ENCODE assay signal across 13 mouse cellular contexts in genomic region chrX:159696545-159696944, GRCm38 (mm10).
DNase-seq lines count a peak whose midpoint lies in the region; ATAC-seq and TF ChIP-seq lines count a peak whose summit lies in the region.
"Had no signal": no experiment of that assay in that cellular context is flagged by ENCODE, and none has a peak within 500 bp of the region (broad histone marks: within the 10 kb centered on the region; RNA-seq: fewer than 3 reads in every experiment).

No protein-coding gene starts in this region.

- no peaks in the 10 kb centered on the region for H3K9me3 ChIP-seq in kidney, embryonic 16.5 days (ENCODE audit: low read length)
- no peaks in the 10 kb centered on the region for H3K9me3 ChIP-seq in CH12.LX (replicated peaks; ENCODE audit: low read length)
- H3K9me3 ChIP-seq: limb, embryonic 13.5 days; midbrain, embryonic 13.5 days had no signal

- no peak overlapping the region for H3K4me2 ChIP-seq in kidney, embryonic 16.5 days (replicated peaks; ENCODE audit: low read depth, low read length)
- H3K4me2 ChIP-seq in CH12.LX (ENCODE audit: insufficient read depth, low read depth, poor library complexity, severe bottlenecking), result peak overlapping the region; percentile 88
- H3K4me2 ChIP-seq: limb, embryonic 13.5 days; midbrain, embryonic 13.5 days had no signal

- no peak for ATAC-seq in kidney, embryonic 16.5 days (ENCODE audit: low FRiP score, low TSS enrichment)
- ATAC-seq: forebrain, embryonic 16.5 days; lung, postnatal 0 days; midbrain, embryonic 13.5 days had no signal

- in situ Hi-C loops in CH12.LX (cut with MboI; ENCODE audit: low pct_ligation_motif_present, low pct_unique_long_range_greater_than_20kb, low sequenced_read_pairs), result no loop called here

- H3K9ac ChIP-seq in kidney, embryonic 16.5 days (replicated peaks; ENCODE audit: low read length), result no peak overlapping the region
- H3K9ac ChIP-seq in CH12.LX (ENCODE audit: insufficient read depth, low read depth), result peak overlapping the region; percentile 30; the same call in 1 of the 2 replicates
- H3K9ac ChIP-seq: limb, embryonic 13.5 days; midbrain, embryonic 13.5 days had no signal

- TF ChIP-seq RAD21 in CH12.LX (IDR thresholded peaks at IDR 0.05; ENCODE audit: low read depth, low read length), result no peak

- no peak for TF ChIP-seq EP300 in CH12.LX (IDR thresholded peaks at IDR 0.05; ENCODE audit: low read length)

- no peaks in the 10 kb centered on the region for H3K36me3 ChIP-seq in kidney, embryonic 16.5 days (ENCODE audit: insufficient read depth, low read length)
- no peaks in the 10 kb centered on the region for H3K36me3 ChIP-seq in CH12.LX (replicated peaks in 1 of 2; ENCODE audit: control insufficient read depth in 1 of 2, insufficient read depth in 1 of 2, low read length in 1 of 2)
- H3K36me3 ChIP-seq in small intestine, adult 2 months (ENCODE audit: control insufficient read depth, insufficient read depth, low read length), result no peaks in the 10 kb centered on the region
- H3K36me3 ChIP-seq: limb, embryonic 13.5 days; midbrain, embryonic 13.5 days had no signal

- DNase-seq in kidney, postnatal 36 days, result no peak
- DNase-seq in CH12.LX (ENCODE audit: extremely low read depth), result no peak
- DNase-seq in induced T-regulatory cell, adult 2 months (ENCODE audit: low read depth), result peak; percentile 67
- DNase-seq in right cerebral cortex, postnatal 25 days, result no peak
- no peak for DNase-seq in embryo, embryonic 10 days (ENCODE audit: low spot score)
- DNase-seq: cerebellum, adult 2 months; gastrocnemius, postnatal 25 days had no signal

- 0 out of 2 replicates have a peak overlapping the region, but pooled peaks have one; percentile 34 for H3K27ac ChIP-seq in kidney, embryonic 16.5 days (ENCODE audit: low read length)
- peak overlapping the region; percentile 57 for H3K27ac ChIP-seq in CH12.LX (ENCODE audit: insufficient read depth, low read depth)
- H3K27ac ChIP-seq in small intestine, adult 2 months (ENCODE audit: insufficient read depth, low read depth, low read length), result peak overlapping the region; percentile 55; the same call in 1 of the 2 replicates
- H3K27ac ChIP-seq: limb, embryonic 13.5 days; midbrain, embryonic 13.5 days had no signal

- no peak for TF ChIP-seq CTCF in CH12.LX (conservative IDR thresholded peaks at IDR 0.05 in 1 of 2, IDR thresholded peaks at IDR 0.05 in 1 of 2; ENCODE audit: low read depth in 2 of 2, low read length in 2 of 2)
- TF ChIP-seq CTCF in small intestine, adult 2 months (IDR thresholded peaks at IDR 0.05; ENCODE audit: extremely low read depth, insufficient read length, insufficient replicate concordance, low read depth, low read length), result no peak

- dilution Hi-C loops in CH12.LX (cut with MboI; ENCODE audit: extremely low pct_ligation_motif_present, extremely low pct_unique_long_range_greater_than_20kb, low sequenced_read_pairs), result no loop called here

- no peak; the same call in 1 of the 2 replicates for TF ChIP-seq POLR2A in CH12.LX (IDR thresholded peaks at IDR 0.05; ENCODE audit: low read depth, low read length)
- TF ChIP-seq POLR2A in small intestine, adult 2 months (IDR thresholded peaks at IDR 0.05; ENCODE audit: low read depth, low read length), result no peak

- WGBS in kidney, embryonic 16.5 days, result 31% methylated on average over 2 of the region's 2 CpGs
- WGBS in small intestine, adult 2 months, result 37% methylated on average over 2 of the region's 2 CpGs

- peaks cover 14% of the 10 kb centered on the region for H3K27me3 ChIP-seq in kidney, embryonic 16.5 days (ENCODE audit: insufficient read depth, low read length)
- no peaks in the 10 kb centered on the region for H3K27me3 ChIP-seq in CH12.LX (replicated peaks)
- no peaks in the 10 kb centered on the region for H3K27me3 ChIP-seq in small intestine, adult 2 months (ENCODE audit: control insufficient read depth, insufficient read depth, low read length)

- 0 out of 2 replicates have a peak, but pooled peaks cover 3% of the 10 kb centered on the region for H3K79me2 ChIP-seq in CH12.LX (replicated peaks; ENCODE audit: control insufficient read depth, extremely low read depth, insufficient read depth, poor library complexity, severe bottlenecking)

- H3K4me3 ChIP-seq in kidney, embryonic 16.5 days (ENCODE audit: low read length), result no peak overlapping the region
- H3K4me3 ChIP-seq in CH12.LX (replicated peaks in 1 of 3; ENCODE audit: low read depth in 2 of 3, low read length in 2 of 3, poor library complexity in 1 of 3), result peak overlapping the region in 2 of 3 experiments; percentile 9 to 39
- no peak overlapping the region for H3K4me3 ChIP-seq in small intestine, adult 2 months (ENCODE audit: low read depth, low read length)
- H3K4me3 ChIP-seq: limb, embryonic 13.5 days; midbrain, embryonic 13.5 days had no signal

- peaks cover 13% of the 10 kb centered on the region; the same call in 1 of the 2 replicates for H3K4me1 ChIP-seq in kidney, embryonic 16.5 days (ENCODE audit: insufficient read depth, low read length)
- peaks cover 2 to 23% of the 10 kb centered on the region in 2 experiments; a peak in 2 of 4 replicates for H3K4me1 ChIP-seq in CH12.LX (ENCODE audit: control insufficient read depth in 1 of 2, insufficient read depth in 2 of 2)
- H3K4me1 ChIP-seq in small intestine, adult 2 months (ENCODE audit: control insufficient read depth, insufficient read depth, insufficient read length, low read length), result no peaks in the 10 kb centered on the region

TF ChIP-seq in CH12.LX, 34 proteins besides CTCF, POLR2A, EP300 and RAD21:
- TF ChIP-seq JUND (conservative IDR thresholded peaks at IDR 0.05; ENCODE audit: low read depth, low read length), result no peak

Comparison
In these comparisons a context has a peak if more than half of its experiments do, and no peak if none do; other contexts are left out.
1. H3K4me3 ChIP-seq: peak in CH12.LX (2 of 3); none in kidney, embryonic 16.5 days (single experiment) and small intestine, adult 2 months (single experiment).
2. Peak in every context shown above with its lines, with median percentiles within 50 percentile points of each other: H3K27ac ChIP-seq.